Mouse (Mus musculus) MEL-GATA-1-ER (cell line): ENCODE data around the gene Hnrnpu.
"Not testable (repeated sequence)": the region's sequence is repeated elsewhere in the genome, so short reads cannot be mapped to it uniquely, and the experiment has no call there.

ENCODE experiments used
- DNase-seq: peaks from one replicate; pipeline ENCODE4 v3.0.0-alpha.2; 2012; ENCODE audit warnings: low read depth; ENCODE audit errors: extremely low read depth

Gene Hnrnpu

DNA sequence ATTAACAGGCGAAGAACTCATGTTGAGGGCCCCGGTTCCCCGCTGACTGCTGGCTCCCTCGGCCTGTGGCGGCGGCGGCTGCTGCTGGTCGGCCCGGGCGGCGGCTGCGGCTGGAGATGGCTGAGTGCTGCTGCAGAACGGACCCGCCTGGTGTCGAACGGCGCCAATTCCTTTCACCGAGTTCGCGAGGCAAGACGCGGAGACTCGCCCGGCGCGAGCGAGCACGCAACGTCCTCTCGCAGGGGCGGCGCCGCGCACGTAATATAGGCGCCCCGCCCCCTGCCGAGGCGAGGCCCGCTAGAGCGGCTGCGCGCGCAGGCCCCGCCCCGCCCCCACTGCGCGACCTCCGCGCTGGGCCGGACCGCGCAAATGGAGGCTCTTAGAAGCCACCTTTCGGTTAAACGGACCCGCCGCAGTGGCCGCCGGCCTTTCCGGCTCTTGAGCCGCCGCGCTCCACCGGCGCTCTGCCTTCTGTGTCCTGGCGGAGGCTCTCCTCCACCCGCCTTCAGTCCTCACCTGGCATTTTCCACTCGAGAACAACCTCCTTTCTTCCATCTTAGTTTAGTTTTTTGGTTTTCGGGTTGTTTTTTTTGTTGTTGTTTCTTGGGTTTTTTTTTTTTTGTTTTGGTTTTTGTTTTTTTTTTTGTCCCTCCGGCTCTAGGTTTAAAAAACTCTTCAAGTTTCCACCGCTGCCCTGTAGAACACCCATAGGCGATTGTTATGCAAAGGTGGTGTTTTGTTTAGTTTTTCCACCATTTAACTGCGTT lies at the start of gene Hnrnpu:
Gene Hnrnpu (minus strand): TSS at position 247 of the 767 bp plus-strand sequence.
- peak; percentile 72 for DNase-seq

DNA sequence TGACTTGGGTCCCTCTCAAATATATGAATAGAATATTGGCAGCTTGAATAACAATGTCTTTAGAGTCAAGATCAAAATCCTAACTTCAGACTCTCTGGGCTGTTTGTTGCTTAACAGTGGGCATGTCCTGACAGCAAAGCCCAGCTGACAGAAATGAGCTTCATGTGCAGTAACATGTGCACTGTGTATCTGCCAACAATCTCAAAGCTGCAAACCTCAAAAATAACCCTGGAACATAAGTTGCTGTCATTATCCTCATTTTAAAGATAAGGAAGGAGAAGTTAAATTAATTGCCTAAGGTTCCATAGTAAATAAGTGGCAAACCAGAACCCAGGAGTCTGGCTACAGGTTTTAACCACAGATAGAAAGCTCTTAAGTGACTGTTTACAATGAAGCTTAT lies 44.6 kb upstream of the Hnrnpu start:
- no peak for DNase-seq

DNA sequence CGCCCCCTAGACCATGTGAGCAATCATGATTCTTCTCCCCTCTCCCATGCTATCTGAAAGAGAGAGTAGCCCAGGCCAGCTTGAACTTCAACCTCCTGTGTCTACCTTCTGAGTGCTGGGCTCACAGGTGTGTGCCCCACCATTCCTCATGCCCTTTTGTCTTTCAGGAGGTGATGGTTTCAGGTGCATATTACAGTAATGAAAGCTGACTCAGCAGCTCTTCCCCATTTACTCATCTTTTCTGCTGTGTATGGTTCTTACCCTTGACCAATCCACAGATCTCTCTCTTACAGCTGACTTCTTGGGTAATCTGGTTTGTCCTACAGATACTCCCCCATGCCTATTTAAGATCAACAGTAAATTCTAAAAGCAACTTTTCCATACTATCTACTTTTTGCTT lies 41.6 kb upstream of the Hnrnpu start:
- no peak for DNase-seq

DNA sequence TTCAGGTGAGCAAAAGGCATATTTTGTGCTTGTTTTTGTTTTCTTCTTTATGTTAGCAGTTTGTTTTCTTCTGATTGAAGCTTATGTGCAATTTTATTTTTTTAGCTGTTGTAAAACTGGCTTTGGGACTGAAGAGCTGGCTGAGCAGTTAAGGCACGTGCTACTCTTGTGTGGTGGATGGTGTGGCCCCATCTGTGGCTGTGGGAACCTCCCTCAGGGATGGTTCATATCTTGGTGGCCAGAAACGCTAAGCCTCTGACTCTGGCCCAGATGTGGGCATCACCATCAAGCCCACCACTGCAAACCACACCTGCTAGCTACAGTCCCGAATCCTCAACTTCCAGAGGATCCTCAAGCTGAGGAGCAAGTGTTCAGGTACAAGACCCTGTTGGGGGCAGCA lies 40.5 kb upstream of the Hnrnpu start:
- DNase-seq, result no peak

DNA sequence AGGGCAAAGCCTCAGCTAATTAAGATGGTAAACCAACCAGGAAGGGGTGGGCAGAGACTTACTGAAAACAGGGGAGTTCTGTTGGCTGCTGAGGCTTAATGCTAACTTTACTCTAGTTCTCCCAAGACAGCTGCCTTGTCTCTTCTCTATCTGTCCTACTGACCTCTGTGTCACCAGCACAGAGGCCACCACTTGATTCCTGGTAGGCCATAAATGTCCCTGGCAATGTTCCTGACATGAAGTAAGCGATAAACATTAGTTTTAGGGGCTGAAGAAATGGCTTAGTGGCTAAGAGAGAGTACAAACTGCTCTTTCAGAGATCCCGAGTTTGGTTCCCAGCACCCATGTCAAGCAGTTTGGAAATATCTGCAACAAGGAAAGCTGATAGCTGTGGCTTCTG lies 39.3 kb upstream of the Hnrnpu start:
- no peak for DNase-seq

DNA sequence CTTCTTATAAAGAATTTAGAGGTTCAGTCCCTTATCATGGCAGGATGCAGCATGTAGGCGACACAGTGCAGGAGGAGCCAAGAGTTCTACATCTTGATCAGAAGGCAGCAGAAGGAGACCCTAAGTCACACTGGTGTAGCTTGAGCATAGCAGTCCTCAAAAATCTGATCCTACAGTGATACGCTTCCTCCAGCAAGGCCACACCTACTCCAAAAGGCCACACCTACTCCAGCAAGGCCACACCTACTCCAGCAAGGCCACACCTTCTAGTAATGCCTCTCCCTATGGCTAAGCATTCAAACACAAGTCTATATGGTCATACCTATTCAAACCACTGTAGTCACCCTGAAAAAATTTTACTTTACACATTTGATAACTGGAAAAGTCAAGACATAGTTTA lies 38.5 kb upstream of the Hnrnpu start:
- DNase-seq, result no peak

DNA sequence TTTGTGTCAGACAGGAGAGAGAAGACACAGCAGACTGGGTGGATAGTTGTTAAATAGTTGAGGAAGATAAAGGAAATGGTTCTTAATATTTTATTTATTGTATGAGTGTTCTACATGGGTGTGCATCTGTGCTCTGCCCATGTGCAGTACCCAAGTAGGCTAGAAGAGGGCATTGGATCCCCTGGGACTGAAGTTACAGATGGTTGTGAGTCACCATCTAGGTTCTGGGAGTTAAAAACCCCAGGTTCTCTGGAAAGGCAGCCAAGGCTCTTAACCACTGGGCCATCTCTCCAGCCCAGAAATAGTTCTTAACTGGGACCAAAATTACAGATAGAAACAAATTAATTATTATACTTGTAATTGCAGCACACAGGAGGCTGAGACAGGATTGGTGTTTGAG lies 37.8 kb upstream of the Hnrnpu start:
- DNase-seq, result no peak

DNA sequence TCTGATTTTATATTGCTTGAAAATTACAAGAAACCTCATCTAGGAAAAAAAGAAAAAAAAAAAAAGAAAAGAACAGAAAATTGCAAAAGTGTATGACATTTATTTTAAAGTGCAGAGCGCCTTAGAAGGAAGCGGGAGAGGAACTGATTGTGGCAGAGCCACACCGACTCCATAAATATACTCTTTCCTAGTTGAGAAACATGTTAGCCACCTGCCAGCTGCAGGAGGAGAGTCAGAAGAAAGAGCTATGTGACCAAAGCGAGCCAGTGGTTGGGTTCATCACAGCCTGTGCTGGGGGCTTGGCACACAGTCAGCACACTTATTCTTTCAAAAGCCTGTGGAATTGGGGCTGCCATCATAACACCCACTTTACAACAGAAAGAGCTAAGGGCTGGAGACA lies 35.1 kb upstream of the Hnrnpu start:
- DNase-seq, result no peak

DNA sequence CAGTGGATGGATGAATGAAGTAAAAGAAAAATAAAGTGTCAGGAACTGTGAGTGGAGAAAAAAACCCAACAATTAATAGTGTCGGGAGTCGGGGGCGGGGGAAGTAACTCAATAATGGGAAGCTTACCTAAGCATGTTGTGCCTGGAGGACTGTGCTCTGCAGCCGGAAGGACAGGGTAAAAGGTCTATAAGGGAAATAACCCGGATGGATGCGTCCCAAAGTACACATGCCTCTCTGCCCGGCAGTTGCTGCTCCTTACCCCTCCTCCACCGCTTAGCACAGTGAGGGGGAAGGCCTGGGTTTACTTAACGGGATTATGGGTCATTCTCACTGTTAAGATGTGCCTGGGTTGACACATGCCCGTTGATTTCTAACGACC lies 31.7 kb upstream of the Hnrnpu start:
- peak; percentile 65 for DNase-seq

DNA sequence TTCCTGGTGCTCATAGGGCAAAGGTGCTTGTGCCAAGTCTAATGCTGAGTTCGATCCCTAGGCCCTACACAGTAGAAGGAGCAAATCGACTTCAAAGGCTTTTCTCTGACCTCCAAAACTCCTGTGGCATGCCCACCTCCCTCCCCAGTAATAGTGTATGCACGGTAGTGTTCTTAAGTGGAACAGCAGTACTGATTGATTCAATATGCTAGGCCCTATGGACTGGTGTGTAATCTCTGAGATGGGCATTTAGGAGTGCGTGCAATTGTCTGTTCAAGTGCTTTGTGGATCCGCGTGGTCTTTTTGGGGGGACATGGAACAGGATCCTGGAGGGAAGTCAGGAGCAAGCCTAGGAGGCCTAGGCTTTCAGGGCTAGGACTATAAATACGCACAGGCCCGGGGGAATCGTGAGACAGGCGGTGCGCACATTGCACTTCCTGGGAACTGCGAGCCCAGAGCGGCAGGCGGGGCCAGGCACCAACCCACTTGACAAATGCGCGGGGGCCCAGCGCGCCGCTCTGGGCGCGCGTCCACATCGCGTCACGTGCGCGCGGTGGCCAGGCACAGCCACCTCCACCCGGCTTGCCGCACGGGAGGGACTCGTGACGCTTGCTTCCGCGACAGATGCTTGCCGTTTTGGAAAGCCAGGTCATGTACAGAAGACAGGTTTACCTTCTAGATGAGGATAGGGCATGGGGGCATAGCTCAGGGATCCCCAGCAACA lies 31.1 kb upstream of the Hnrnpu start:
- peak; percentile 78 for DNase-seq

DNA sequence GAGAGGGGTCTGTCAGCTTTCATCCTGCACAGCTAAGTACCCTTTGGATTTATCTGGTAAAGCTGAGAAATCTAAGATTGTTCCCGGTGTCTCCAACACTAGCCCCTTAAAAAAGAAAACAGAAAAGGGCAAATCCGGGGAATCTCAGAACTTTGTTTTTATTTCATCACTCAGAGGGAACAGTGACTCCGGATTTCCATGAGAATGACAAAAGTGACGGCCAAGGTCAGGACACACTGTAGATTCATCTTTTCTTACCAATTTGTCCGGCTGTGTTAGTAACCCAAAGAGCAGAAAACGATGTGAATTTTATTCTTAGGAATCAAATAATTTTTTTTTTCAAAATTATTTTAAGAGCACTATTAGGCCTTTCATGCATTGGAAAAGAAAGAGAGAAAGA lies 30.5 kb upstream of the Hnrnpu start:
- no peak for DNase-seq

DNA sequence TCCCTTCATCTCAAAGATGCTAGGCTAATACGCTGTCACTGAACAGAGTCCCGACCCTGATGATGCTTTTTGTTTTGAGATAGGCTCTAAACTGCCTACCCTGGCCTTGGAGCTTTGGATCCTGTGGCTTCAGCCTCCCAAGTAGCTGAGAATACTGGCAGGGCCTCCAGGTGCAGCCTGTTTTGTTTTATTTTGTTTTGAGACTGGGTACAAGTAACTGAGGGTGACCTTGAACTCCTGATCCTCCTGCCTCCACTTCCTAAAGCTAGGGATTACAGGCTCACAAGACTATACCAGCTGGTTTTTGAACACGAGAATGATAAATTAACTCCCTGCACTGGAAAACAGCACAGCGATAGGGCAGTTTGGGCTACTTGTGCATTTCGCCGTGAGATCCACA lies 27.6 kb upstream of the Hnrnpu start:
- no peak for DNase-seq

DNA sequence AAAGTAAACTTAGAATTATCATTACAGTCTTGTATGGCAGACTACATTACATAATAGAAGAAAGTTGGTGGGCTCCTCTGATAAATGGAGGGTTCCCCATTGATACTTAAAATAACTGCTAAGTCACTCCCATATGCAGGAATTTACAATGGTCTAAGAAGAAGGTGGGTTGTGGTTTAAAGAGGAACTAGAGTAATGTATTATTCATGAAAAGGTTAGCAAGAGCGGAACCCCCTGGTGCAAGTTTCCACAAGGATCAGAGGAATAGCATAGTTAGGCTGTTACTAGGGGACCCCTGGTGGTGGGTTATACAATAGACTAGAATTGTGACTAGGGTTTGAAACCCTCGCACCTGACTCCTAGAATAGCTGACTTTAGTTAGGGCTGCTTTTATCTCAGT lies 23.1 kb upstream of the Hnrnpu start:
- DNase-seq, result no peak

DNA sequence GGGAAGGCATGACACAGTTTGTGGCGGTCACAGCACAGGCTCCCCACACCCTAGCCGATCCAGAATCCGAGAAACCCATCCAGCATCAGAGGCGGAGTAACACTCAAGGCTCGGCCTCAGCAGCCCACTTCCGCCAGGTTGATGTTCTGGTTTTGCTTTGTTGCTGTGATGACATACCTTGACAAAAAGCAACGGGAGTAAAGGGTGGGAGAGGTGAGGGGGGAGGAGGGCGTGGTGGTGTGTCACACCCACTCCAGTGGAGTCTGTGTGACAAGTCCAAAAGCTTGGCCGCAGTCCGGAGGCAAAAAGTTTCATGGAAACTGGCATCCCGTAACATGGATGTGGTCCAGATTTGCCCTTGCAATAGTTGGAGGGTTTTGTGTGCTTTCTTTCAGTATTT lies 22.7 kb upstream of the Hnrnpu start:
- no peak for DNase-seq

DNA sequence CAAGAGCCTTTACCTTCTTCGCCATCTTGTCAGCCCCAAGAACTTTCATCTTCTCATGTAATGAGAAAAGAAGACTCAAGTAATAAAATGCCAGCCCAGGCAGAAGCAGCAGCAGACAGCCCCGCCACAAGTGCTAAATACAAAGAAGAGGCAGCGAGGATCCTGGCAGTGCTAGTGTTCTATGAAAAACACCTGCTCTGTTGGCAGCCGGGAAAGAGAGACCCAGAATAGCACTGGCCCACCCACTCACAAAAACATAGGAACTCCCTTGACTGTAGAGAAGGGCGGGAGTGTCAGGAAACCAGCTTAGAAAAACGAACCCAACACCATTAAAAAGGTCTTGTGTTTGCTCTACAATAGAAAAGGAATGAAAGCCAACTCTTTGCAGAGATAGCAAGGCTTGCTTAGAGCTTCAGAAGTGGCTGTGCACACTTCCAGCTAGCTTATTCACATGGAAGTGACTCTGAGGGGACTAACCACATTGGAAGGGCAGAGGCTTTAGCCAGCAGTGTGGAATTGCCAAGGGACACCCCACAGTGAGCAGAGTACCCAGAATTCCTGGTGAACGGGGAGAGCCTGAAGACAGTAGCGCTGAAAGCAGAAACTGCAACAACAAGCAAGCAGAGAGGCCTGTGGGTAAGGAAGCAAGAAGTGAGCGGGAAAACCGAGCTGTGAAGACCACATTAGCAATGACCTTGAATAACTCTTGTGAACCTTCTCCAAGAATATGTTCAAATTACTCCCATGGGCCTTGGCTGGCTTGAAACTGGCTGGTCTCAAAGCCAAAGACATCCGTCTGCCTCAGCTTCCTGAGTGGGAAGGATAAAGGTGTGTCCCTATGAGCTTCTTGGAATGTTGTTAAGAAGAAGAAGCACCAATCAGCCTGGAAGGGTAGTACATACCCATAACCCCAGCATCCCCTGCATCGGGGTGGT lies 20.4 kb upstream of the Hnrnpu start:
- DNase-seq, result no peak

DNA sequence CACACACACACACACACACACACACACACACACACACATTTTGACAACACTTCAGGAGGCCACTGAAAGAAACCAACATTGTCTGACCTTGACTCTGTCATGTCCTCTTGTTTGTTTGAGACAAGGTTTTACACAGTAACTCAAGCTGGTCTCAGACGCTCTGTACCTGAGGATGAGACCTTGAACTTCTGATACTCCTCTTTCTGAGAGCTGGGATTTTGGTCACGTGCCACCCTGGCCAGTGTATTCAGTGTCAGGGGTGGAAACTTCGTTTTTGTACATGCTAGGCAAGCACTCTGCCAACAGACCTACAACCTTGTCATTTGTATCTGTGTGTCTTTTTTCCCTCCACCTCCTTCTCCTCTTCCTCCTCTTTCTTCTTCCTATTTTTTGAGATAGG lies 17.0 kb upstream of the Hnrnpu start:
- no peak for DNase-seq

DNA sequence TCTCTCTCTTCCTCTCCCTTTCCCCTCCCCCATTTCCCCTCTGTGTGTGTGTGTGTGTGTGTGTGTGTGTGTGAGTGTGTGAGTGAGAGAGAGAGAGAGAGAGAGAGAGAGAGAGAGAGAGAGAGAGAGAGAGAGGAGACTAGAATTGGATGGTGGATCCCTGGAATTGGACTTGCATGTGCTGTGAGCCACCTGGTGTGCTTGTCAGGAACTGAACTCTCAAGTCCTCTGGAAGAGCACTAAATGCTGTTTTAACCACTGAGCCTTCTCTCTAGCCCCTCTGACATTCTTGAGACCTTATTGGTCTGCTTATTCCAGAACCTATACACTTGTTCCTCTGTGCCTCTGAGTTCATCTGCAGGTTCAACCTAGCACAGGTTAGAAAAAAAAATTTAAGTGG lies 14.0 kb upstream of the Hnrnpu start:
- DNase-seq, result no peak

DNA sequence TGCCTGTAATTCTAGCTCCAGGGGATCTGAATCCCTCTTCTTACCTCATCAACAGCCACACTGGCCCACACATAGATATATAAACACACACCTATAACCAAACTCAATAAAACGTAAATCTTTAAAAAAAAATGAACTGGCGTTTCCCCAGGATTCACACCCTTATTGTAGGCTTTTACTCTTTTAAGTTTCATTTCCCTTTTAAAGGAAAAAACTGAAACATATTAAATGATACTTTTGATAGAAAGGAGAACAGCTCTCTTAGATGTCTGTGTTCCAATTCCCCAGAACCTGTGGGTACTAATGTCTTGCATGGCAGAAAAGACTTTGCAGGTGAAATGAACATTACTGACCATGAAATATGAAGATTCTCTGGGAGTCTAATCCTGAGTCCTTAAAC lies 13.2 kb upstream of the Hnrnpu start:
- DNase-seq, result no peak

DNA sequence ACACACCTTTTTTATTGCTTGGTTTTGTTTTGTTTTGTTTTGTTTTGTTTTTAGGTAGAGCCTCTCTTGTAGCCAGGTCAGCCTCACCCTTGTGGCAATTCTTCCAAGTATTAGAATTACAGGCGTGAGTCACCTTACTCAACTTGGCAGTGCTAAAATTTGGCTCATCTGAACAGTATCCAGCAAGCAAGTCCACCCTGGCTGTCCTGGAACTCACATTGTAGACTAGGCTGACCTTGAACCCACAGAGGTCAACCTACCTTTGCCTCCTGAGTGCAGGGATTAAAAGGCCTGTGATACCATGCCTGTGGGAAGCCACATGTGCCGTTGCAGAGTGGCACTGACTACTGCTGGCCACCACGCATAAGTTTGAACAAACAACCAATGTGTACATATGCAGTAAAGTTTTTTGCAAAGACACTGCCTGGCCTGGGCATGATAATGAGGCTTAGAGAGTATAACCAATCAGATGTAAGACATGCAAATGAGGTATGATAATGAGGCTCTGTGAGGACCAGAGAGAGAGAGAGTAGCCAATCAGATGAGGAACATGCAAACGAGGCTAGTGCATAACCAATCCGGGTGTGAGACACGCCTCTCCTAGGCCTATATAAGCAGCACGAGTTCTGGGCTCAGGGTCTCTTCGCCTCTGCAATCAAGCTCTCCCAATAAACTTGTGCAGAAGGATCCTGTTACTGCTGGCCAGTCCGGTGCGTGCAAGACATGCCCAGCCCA lies 6.6 kb upstream of the Hnrnpu start:
- DNase-seq, result not testable (repeated sequence)

DNA sequence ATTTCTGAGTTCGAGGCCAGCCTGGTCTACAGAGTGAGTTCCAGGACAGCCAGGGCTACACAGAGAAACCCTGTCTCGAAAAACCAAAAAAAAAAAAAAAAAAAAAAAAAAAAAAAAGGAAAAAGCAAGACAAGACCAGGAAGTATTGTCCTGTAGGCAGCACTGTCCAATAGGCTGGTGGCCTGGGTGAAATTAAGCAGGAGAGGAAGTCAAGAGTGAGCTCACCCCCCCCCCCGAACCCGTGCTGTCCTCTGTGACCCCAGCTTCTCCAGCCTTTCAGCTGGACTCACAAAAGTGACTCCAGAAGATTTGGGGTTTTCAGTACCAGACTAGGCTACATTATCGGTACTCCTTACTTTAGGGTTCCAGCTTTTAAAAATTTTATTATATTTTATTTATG lies 5.0 kb upstream of the Hnrnpu start:
- DNase-seq, result no peak

DNA sequence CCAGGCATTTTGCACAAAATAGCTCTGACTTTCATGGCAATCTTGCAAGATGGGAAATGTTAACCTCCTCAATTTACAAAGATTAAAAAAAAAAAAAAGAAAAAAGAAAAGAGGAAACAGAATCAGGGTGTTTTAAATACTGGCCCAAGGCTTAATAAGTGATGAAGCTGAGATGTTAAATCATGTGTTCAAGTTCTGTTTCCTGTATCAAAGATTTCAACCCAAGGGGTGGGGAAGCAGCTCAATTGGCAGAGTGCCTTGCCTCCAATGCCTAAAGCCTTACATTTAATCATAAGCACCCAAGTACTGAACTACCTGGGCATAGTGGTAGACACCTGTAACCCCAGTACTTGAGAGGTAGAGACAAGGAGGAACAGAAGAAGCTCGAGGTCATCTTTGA lies 4.5 kb upstream of the Hnrnpu start:
- DNase-seq, result peak; percentile 56
